Mouse (Mus musculus) MEL-GATA-1-ER (cell line): ENCODE measurements around the gene Gm6902.
"Not testable (repeated sequence)": the region's sequence is repeated elsewhere in the genome, so short reads cannot be mapped to it uniquely, and the experiment has no call there.

Experiments used
- DNase-seq: peaks from one replicate; pipeline ENCODE4 v3.0.0-alpha.2; 2012; ENCODE audit warnings: low read depth; ENCODE audit errors: extremely low read depth

The Gm6902 gene

DNA sequence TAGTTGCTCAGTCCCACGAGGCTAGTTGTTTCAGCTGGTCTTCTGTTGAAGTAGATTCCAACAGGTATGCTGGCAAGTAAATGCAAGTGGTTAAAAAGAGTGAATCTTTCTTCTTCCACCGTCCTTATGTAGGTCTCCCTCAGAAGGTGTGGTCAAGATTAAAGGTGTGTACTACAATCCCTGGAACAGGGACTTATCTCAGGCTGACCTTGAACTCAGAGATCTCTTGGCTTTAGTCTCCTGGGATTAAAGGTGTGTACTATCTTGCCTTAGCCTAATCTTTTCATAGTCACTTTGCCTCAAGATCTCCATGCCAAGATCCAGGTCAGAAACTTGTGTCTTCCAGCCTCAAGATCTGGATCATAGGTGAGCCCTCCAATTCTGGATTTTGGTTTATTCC is at the start of gene Gm6902:
TSS of gene Gm6902 (minus strand) at position 101 of the 400 bp plus-strand sequence.
- not testable (repeated sequence) for DNase-seq

DNA sequence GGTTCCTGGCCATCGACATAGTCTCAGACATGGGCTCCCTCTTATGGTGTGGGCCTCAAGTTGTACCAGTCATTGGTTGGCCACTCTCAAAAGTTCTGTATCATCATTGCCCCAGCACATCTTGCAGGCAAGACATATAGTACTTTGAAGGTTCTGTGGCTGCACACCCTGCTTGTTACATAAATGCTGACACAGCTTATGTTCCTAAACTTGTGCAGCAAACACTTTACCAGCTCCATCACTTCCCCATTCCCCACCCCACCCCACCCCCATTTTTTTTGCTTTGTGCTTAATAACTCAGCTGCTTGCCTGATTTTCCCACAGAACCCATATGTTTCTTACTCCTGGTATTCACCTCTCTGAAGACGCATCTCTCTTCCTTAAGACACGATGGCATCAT is 22.2 kb upstream of the Gm6902 start, which contains the start of gene Nlrp4e:
TSS of gene Nlrp4e (plus strand) at position 301 of the 400 bp plus-strand sequence.
- DNase-seq = not testable (repeated sequence)

DNA sequence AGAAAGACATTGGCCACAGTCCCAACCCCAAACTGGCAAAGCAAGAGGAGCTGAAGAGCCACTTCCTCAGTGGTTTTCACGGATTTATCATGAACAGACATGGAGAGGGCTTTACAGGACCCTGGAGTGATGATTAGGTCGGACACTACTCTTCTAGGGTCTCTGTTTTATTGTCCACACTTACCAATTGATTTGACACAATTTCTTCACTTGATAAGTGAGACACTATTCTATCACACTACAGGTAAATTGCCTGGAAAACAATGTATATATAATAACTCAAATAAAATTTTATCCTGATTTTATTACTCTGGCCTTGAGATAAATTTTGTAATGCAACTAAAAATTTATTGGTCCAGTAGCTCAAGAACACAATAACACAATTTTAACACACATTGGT is 27.1 kb downstream of the Gm6902 start, which contains the start of gene Vmn1r166:
TSS of gene Vmn1r166 (minus strand) at position 101 of the 400 bp plus-strand sequence.
- not testable (repeated sequence) for DNase-seq
